In genomic region chr7:28619098-28619715, GRCm38 (mm10) we compare ENCODE assay signal across 37 mouse cellular contexts. TPM values are rescaled to one million over a fixed set of nuclear protein-coding genes. Genes with fewer than 3 reads are reported as not detected.
DNase-seq lines count a peak whose midpoint lies in the region; ATAC-seq and TF ChIP-seq lines count a peak whose summit lies in the region.
"Had no signal": no experiment of that assay in that cellular context is flagged by ENCODE, and none has a peak within 500 bp of the region (broad histone marks: within the 10 kb centered on the region; RNA-seq: fewer than 3 reads in every experiment).

No protein-coding gene starts in this region.

- 32% methylated on average over 9 of the region's 9 CpGs for WGBS in intestine, postnatal 0 days

- peak; percentile 40 for DNase-seq in embryo, embryonic 10 days (ENCODE audit: low spot score)
- no peak for DNase-seq in embryo, embryonic 9.5 days (ENCODE audit: extremely low spot score)
- peak; percentile 75 for DNase-seq in fat pad, adult 2 months (ENCODE audit: extremely low read depth, low read depth, low spot score)
- no peak for DNase-seq in heart, adult 11 months
- DNase-seq in gastrocnemius, postnatal 25 days, result no peak
- DNase-seq in thymus, postnatal 10 days (ENCODE audit: low spot score in 2 of 2), result no peak
- DNase-seq: adrenal gland, postnatal 14 days; cerebellum, adult 11 months; cerebellum, postnatal 10 days; gastrocnemius, postnatal 36 days; heart, postnatal 10 days; kidney, adult 11 months; kidney, postnatal 14 days; liver, postnatal 0 days; lung, postnatal 4 days; midbrain, embryonic 14.5 days; retina, postnatal 1 day; right cerebral cortex, postnatal 14 days; thymus, postnatal 36 days had no signal

- no peak for TF ChIP-seq CTCF in intestine, postnatal 0 days (IDR thresholded peaks at IDR 0.05; ENCODE audit: low read depth)

- no peak overlapping the region for H3K4me3 ChIP-seq in intestine, postnatal 0 days (ENCODE audit: low read depth, low read length)
- H3K4me3 ChIP-seq: heart, embryonic 13.5 days; limb, embryonic 13.5 days; liver, embryonic 12.5 days had no signal

- H3K36me3 ChIP-seq in intestine, postnatal 0 days (ENCODE audit: control insufficient read depth, insufficient read depth), result no peaks in the 10 kb centered on the region
- H3K36me3 ChIP-seq: G1E; heart, embryonic 13.5 days; limb, embryonic 13.5 days; liver, embryonic 12.5 days had no signal

- H3K27me3 ChIP-seq in intestine, postnatal 0 days (replicated peaks; ENCODE audit: control insufficient read depth, insufficient read depth, low read length), result no peaks in the 10 kb centered on the region
- H3K27me3 ChIP-seq: heart, embryonic 13.5 days; limb, embryonic 13.5 days had no signal

- H3K9me3 ChIP-seq in intestine, postnatal 0 days (ENCODE audit: control insufficient read depth), result no peaks in the 10 kb centered on the region
- H3K9me3 ChIP-seq: G1E; heart, embryonic 13.5 days; limb, embryonic 13.5 days; liver, embryonic 12.5 days had no signal

- no peaks in the 10 kb centered on the region for H3K4me1 ChIP-seq in intestine, postnatal 0 days (replicated peaks; ENCODE audit: control insufficient read depth, insufficient read depth, low read length)
- H3K4me1 ChIP-seq: heart, embryonic 13.5 days; liver, embryonic 12.5 days had no signal

- ATAC-seq in intestine, postnatal 0 days, result peak; percentile 68
- no peak for ATAC-seq in megakaryocyte, adult 5-6 weeks (ENCODE audit: poor library complexity, severe bottlenecking)
- ATAC-seq: forebrain, embryonic 14.5 days; hindbrain, embryonic 16.5 days; liver, embryonic 12.5 days; liver, postnatal 0 days had no signal

- H3K4me2 ChIP-seq in intestine, postnatal 0 days (replicated peaks; ENCODE audit: low read depth), result no peak overlapping the region
- H3K4me2 ChIP-seq: heart, embryonic 13.5 days; limb, embryonic 13.5 days; liver, embryonic 12.5 days had no signal

- H3K27ac ChIP-seq in intestine, postnatal 0 days (ENCODE audit: low read depth, low read length), result no peak overlapping the region
- H3K27ac ChIP-seq: heart, embryonic 13.5 days; limb, embryonic 13.5 days; liver, embryonic 12.5 days had no signal

- no peak overlapping the region for H3K9ac ChIP-seq in intestine, postnatal 0 days (ENCODE audit: low read depth, low read length)
- H3K9ac ChIP-seq: heart, embryonic 13.5 days; limb, embryonic 13.5 days; liver, embryonic 12.5 days; liver, postnatal 0 days had no signal

RNA-seq across cellular contexts. Expression of gene Acp7, which starts 11.9 kb away (rescaled TPM):
- not detected in 2 replicates for polyA plus RNA-seq in intestine, postnatal 0 days (2015; fragmentation: Nextera tagmentation; extraction: Ambion mirVana)
- total RNA-seq in megakaryocyte, adult 5-6 weeks (2015), result not detected in 2 replicates
- not detected in 2 replicates for total RNA-seq in megakaryocyte, adult 5-6 weeks (2017)
- not detected for total RNA-seq in gastrocnemius, postnatal 25 days (2021)
- total RNA-seq: adrenal gland, postnatal 14 days; common myeloid progenitor, adult 5-6 weeks; gastrocnemius, adult 18-20 months; gastrocnemius, postnatal 36 days; heart, adult 8-10 months; heart, postnatal 10 days; monocyte, adult 5-6 weeks had no signal
- polyA plus RNA-seq: forebrain, embryonic 14.5 days; G1E; heart, embryonic 13.5 days; hindbrain, embryonic 11.5 days; kidney, embryonic 14.5 days; limb, embryonic 13.5 days; liver, embryonic 12.5 days; liver, postnatal 0 days; lung, embryonic 16.5 days; midbrain, embryonic 14.5 days; neural tube, embryonic 14.5 days; small intestine, adult 2 months; stomach, embryonic 14.5 days had no signal

RNA-seq across cellular contexts. Expression of gene Pak4, which starts 21.2 kb away (rescaled TPM):
- polyA plus RNA-seq in intestine, postnatal 0 days (2015; fragmentation: Nextera tagmentation; extraction: Ambion mirVana), result 17.2 and 19.7 TPM in 2 replicates
- 10.0 and 12.8 TPM in 2 replicates for total RNA-seq in megakaryocyte, adult 5-6 weeks (2015)
- 9.9 and 11.7 TPM in 2 replicates for total RNA-seq in megakaryocyte, adult 5-6 weeks (2017)
- 1 to 10 TPM; 3.0 TPM for total RNA-seq in gastrocnemius, postnatal 25 days (2021)

RNA-seq across cellular contexts. Expression of gene Samd4b, which starts 21.3 kb away (rescaled TPM):
- polyA plus RNA-seq in intestine, postnatal 0 days (2015; fragmentation: Nextera tagmentation; extraction: Ambion mirVana), result 12.4 and 13.4 TPM in 2 replicates
- 30.2 and 35.4 TPM in 2 replicates for total RNA-seq in megakaryocyte, adult 5-6 weeks (2015)
- 6.1 and 7.1 TPM in 2 replicates for total RNA-seq in megakaryocyte, adult 5-6 weeks (2017)
- 10 to 100 TPM in 1 of 2 experiments, 1 to 10 TPM in 1; 9.8 to 14.0 TPM for total RNA-seq in gastrocnemius, postnatal 25 days (2021)

Comparison
In these comparisons a context has a peak if more than half of its experiments do, and no peak if none do; other contexts are left out.
1. DNase-seq: peak in embryo, embryonic 10 days (single experiment) and fat pad, adult 2 months (single experiment); none in embryo, embryonic 9.5 days (single experiment), heart, adult 11 months (single experiment), gastrocnemius, postnatal 25 days (single experiment) and thymus, postnatal 10 days (0 of 2).